Mouse (Mus musculus): Measurements from ENCODE around the gene Sirt6.

Sirt6 gene

DNA sequence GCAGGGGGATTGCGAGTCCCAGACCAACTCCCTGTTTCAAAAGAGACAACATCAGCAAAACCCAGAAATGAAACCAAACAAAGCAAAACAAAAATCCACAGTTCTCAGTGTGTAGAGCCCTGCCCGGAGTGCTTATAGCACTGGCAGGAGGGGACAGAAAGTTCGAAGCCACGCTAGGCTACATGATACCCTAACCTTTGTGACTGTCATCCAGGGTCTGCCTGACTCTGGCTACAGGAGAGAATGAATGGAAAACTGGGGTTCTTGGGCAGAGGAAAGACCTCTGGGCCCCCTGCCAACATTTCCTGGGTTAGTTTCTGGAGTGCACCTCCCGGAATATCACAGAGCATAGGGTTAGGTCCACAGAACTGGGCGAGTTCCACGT, 231 bp upstream of the Sirt6 start:
- in situ Hi-C loops (cut with MboI; ENCODE audit: unreplicated experiment in 2 of 2): loop anchor here in 1 of 2 experiments (25.0 kb wide), 1 partner anchor 984 kb away; the partner anchor contains the start of gene 1190007I07Rik

DNA sequence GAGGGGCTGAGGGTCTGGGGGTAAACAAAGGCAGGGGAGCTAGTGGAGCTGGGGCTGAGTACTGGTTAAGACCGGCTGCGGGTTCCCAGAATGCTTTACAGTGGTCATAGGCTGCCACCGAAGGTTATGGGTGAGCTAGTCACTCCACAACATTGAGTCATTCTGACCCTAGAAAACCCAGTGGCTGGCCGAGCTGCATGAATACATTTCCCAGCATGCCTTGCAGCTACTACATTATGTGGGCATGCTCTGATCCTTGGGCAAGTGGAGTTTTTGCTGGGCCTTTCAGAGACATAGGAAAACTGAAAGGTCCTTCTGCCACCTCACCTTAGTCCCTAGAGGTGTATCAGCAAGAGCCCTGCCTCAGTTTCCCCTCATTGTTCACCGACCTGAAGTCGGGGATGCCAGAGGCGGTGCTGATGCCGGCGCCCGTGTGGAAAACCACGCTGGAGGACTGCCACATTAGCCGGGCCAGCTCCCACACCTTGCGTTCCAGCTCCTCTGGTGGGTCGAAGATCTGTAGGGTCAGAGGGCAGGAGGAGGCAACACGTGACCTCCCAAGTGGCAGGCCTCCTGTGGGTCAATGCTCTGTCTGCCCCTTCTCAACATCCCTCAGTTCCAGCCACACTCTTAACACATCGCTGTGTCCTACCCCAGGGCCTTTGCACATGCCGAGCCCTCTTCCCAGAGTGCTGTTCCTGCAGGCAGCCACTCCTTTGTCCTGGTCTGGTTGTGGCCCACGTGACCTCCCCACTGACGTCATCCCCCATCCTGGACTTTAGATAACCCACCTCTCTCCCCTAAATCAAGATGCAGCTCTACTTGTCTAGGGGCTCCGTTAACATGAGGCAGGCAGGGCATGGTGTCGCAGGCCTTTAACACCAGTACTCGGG, 1.2 kb downstream of the Sirt6 start:
- in situ Hi-C loops (cut with MboI; ENCODE audit: unreplicated experiment in 2 of 2): loop anchor here in 1 of 2 experiments (25.0 kb wide), 1 partner anchor 986 kb away; the partner anchor contains the start of gene 1190007I07Rik

DNA sequence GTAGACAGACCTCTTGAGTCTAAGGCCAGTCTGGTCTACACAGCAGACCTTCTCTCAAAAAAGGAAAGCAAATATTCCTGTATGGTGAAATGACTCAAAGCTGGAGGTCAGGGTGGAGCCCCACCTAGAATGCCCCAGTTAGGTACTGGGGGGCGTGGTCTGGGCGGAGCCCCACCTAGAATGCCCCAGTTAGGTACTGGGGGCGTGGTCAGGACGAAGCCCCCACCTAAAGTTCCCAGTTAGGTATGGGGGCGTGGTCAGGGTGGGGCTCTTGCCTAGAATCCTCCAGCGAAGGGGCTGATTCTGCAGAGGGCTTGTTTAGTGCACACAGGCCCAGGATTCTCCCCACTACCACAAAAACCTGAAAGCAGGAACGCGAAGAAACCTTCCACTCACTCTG, 4.2 kb downstream of the Sirt6 start:
- in situ Hi-C loops (cut with MboI; ENCODE audit: unreplicated experiment in 2 of 2): loop anchor here in 1 of 2 experiments (5.0 kb wide), 1 partner anchor 544 kb away; no protein-coding TSS in a partner anchor

DNA sequence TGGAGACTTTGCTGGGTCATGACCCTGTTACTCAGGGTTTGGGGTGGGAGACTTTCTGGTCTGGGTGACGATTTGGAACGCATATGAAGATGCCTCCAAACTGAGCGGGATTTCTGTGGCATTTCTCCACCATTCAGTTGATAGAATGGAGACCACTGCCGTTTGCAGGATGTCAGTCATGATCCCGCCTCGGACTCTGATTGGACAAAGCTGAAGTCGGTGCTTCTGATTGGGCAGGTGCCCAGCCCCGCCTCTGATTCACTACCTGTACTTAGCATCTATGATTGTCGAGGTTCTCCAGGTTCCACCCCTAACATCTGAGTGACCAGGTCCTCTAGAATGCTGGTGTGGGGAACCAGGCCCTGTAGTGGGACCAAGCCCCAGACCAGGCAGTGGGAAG, 6.8 kb downstream of the Sirt6 start:
- in situ Hi-C loops (cut with MboI; ENCODE audit: unreplicated experiment in 2 of 2): loop anchor here in 1 of 2 experiments (5.0 kb wide), 1 partner anchor 547 kb away; no protein-coding TSS in a partner anchor

DNA sequence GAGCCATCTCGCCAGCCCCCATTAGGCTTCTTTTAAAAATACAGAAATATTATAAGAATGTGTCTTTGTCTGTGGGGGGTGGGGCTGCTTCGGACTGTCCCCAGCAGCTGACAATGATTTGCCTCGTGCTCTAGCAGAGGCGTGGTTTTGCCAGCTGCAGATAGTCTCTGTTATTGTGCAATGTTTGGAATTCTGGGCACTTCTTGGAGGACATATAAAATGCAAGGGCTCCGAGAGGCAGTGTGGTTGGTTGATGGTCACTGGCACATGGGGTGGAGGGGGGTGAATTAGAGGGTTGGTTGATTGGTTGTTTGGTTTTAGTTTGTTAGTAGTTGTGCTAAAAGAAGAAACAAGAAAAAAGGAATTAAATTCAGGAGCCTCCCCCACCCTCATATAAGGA, 7.6 kb downstream of the Sirt6 start:
- in situ Hi-C loops (cut with MboI; ENCODE audit: unreplicated experiment in 2 of 2): loop anchor here in 1 of 2 experiments (5.0 kb wide), 1 partner anchor 547 kb away; no protein-coding TSS in a partner anchor

DNA sequence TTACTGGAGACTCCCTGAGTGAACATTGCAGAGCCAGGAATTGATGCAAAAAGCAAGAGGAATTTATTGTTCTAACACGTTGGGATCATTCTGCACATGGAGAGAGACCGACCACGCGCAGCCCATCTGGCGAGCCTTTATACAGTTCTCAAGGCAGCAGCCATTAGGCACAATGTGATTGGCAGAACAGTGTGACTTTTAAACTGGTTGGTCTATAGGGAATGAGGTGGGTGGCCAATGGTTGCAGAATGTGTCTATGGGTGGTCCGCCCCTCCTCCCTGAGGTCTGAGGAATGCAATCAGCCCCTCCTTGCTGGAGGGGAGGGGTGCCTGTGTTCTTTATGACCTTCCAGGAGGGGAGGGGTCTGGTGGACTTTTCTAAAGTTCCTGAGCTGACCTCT, 12.1 kb downstream of the Sirt6 start:
- in situ Hi-C loops (cut with MboI; ENCODE audit: unreplicated experiment in 2 of 2): no loop called here

DNA sequence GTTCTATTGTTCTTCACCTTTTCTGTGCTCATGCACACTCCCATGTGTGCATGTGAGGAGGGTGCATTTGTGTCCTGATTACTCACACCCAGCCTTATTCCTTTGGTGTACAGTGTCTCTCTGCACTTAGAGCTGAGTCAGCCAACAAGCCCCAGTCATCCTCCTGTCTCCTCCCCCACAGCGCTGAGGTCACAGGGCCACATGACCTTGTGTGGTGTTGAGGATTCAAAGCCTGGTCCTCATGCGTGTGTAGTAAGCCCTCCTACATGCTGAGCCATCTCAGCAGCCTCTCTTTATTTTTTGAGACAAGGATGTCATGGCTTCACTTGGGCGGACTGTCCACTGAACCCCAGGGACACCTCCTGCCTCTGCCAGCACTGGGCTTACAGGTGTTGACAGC, 14.8 kb downstream of the Sirt6 start:
- in situ Hi-C loops (cut with MboI; ENCODE audit: unreplicated experiment in 2 of 2): no loop called here

DNA sequence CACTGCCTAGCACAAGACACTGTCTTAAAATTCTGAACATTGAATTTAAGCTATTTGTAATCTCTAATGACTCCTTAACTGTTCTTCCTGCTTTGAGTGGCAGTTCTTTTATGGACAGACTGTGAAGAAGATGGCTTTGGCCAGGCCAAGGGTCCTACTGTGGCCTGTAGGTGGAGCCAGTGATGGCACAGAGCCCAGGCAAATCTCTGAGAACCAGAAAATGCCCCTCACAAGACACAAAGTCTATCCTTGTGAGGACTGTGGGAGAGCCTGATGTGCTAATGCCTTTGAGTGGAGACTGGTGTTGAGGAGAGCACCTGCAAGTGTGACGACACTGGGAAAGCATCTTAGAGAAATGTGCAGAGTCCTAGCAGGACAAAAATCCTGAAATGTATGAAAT, 19.3 kb downstream of the Sirt6 start:
- in situ Hi-C loops (cut with MboI; ENCODE audit: unreplicated experiment in 2 of 2): loop anchor here in 1 of 2 experiments (5.0 kb wide), 2 partner anchors 111 to 559 kb away; partner anchors contain the start of gene Ncln

DNA sequence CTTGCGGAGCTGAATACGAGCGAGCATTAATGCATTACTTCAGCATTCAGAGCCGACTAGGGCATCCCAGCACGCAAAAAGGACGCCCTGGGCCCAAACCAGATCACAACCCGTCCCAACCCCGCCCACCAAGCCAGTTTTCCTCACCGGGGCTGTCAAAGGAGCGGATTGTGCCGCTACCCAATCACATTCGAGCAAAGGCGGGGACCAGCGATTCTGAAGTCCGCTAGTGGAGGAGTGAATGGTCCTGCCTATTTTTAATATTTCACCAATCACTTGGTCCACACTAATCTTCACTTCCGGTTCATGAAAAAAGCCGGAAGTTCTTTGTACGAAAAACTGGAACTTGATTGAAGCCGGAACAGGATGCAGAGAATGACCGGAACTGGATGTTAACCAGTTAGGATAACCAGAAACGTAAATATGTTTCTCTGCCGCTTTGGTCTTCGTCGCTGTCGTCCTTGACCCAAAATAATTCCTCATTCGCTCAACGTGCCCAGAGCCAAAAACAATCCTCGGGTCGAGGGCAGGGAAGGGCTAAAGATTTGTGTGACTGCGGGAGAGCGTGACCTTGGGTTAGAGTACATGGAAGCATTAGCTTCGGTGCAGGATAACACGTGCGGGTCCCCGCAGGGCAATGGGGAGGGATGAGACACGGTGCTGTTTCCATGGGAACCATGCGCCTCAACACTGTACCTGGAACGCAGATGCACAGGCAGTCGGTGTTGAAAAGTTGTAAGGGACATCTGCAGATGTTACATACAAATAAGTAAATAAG, 21.4 kb downstream of the Sirt6 start, which contains the start of gene BC025920:
Gene BC025920, plus strand, starts transcription at position 297 of the 778 bp plus-strand sequence.
- in situ Hi-C loops (cut with MboI; ENCODE audit: unreplicated experiment in 2 of 2): loop anchor here in 1 of 2 experiments (5.0 kb wide), 2 partner anchors 109 to 561 kb away; partner anchors contain the start of gene Ncln

DNA sequence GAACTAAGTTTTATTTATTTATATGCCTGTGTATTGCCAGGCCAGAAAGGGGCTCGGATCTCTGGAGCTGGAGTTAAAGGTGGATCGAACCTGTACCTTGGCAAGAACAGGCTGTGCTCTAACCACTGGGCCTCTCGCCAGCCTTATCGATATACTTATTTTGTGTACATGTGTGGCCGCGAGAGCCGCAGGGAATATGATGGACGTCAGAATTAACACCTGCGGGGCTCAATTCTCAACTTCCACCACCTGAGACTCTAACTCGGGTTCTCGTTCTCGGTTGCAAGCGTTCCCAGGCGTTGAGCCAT, 22.0 kb downstream of the Sirt6 start:
- in situ Hi-C loops (cut with MboI; ENCODE audit: unreplicated experiment in 2 of 2): loop anchor here in 1 of 2 experiments (5.0 kb wide), 2 partner anchors 108 to 562 kb away; partner anchors contain the start of gene Ncln

DNA sequence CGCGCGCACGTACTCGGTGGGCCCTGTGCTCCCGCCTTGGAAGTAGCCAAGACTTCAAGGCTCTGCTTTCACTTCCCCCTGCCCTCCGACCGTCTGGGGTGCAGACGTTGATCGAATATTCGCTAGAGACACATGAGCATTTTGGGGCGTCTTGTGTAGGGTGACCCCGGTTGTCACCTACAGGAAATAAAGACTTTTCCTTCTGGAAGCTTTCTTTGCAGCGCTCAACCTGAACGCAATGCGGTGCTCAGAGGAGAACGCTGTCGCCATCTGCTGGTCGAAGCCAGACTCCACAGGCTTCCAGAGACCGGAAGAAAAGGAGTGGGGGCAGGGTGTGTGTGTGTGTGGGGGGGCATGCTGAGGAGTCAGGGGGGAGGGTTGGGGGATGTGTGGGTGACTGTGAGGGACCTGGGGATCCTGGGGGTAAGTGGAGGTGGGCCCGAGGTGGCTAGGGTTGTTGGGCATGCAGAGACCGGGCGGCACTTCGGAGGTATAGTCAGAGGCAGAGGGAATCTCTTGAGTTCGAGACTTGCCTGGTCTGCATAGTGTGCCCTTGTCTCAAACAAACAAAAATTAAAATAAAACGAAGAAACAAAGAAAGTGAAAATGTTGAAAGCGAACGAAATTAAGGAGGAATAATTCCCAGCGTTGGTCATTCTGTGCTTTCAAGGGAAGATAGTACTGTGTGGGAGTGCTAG, 22.5 kb downstream of the Sirt6 start:
- in situ Hi-C loops (cut with MboI; ENCODE audit: unreplicated experiment in 2 of 2): loop anchor here (5.0 kb wide), 3 partner anchors 43 to 562 kb away; partner anchors contain the start of gene Ncln (in 1 of the 2)

DNA sequence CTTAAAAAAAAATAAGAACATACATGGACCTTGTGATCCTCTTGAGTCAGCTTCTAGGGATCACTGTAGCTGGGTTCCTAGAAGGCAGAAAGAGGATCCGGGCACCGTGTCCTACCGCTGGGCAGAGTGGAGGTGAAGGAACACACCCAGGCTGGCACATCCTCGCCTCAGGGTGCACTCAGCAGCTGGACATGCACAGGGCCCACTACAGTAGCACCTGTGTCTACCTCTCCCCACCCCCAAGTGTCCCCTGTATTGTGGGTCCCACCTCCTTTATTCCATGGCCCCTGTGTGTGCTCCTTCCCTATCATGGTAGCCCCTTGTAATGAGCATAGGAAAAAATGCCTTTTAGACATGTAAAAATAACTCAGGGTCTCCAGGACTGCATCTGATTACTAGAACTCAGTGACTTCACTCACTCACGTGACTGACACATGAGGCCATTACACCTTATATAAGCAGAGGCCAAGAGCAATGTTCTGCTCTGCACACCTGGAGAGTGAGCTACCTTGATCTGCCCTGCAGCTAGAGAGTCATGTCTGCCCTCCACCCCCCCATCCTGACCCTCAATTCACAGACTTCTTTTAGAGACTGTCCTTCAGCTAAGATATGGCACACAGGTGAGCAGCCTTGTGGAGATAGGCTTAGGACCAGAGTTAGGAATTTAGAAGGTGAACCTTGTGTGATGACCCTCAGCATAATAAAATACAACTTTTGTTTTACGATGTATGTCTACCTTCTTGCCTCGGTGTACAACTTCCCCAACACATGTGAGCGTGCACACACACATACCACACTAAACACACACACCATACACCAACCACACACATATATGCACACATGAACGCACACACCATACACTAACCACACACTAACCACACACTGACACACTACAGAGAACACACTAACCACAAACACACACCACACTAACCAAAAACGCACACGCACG, 23.3 kb downstream of the Sirt6 start:
- in situ Hi-C loops (cut with MboI; ENCODE audit: unreplicated experiment in 2 of 2): loop anchor here (5.0 kb wide), 1 partner anchor 42 kb away; no protein-coding TSS in a partner anchor

DNA sequence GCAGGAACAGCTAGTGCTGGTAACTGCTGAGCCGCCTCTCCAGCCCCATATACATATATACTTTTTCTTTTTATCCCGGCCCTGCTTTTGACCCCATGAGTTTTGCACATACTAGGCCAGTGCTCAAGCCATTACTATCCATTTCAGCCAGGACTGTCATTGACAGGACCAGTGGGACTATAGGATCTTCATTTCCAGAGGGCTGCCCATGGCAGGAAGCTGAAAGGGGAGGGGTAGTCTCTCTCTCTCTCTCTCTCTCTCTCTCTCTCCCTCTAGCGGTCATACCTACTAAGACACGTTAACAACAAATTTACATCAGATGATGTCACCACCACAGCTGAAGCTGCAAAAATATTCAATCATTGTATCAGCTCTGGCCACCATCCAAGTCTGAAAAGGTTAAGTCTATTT, 24.9 kb downstream of the Sirt6 start:
- in situ Hi-C loops (cut with MboI; ENCODE audit: unreplicated experiment in 2 of 2): loop anchor here (5.0 kb wide), 1 partner anchor 40 kb away; no protein-coding TSS in a partner anchor

DNA sequence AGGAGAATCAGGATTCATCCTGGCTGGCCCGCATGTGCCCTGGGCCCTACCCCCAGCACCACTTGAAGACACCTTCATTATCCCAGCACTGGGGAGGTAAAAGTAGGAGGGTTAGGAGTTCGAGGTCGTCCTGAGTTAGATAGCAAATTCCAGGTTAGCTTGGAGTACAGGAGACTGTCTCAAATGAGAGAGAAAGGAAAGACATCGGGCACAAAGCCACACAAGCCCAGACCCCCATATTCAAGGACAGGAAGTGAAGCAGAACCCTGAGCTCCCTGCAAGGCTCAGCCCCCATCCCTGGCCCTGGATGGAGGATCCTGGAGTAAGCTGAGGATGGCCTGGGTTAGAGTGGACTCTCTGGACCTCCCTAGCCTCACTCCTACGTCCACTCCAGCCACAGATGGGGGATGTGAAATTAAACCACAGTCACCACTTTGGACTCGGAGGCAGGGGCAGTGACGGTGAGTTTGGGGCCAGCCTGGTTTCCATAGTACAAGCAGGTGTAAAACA, 26.1 kb downstream of the Sirt6 start:
- in situ Hi-C loops (cut with MboI; ENCODE audit: unreplicated experiment in 2 of 2): loop anchor here (5.0 kb wide), 1 partner anchor 39 kb away; no protein-coding TSS in a partner anchor

DNA sequence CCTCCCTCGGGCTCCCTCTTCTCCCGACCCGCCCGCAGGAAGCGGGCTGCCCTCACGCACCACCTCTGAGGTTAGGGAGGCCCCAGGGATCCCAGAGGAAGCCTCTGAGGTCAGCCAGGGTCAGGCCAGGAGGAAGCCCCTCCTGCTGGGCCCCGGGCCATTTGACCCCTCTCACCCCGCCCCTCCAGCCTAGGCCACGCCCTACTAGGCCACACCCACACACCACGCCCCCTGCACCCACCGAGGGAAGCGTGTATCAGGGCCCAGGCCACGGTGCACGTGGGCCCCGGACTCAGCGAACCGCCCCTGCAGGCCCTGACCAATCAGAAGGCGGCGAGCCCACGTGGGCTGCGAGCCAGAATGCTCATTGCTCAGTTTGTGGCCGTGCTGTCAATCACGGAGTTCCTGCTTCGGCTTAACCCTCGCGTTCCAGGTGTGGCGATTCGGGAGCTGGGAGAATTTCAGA, 26.8 kb downstream of the Sirt6 start, which contains the start of gene Tle6:
Gene Tle6, minus strand, starts transcription at position 336 of the 466 bp plus-strand sequence.
- in situ Hi-C loops (cut with MboI; ENCODE audit: unreplicated experiment in 2 of 2): loop anchor here (5.0 kb wide), 1 partner anchor 38 kb away; no protein-coding TSS in a partner anchor

DNA sequence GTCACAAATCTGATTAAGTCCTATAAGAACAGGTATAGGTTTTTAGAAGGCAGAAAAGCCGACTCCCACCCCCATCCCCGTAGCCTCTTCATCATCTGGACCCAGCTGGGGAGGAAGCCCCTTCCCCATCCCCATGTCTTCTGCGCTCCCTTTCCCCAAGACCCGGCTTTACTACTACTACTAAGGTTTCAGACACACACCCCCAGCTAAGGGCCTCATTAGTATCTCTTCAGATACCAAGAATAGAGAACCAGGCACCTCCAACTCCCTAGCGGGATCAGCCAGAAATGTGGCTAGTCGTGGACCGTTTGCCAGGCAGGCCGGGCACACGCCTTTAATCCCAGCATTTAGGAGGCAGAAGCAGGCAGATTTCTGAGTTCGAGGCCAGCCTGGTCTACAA, 27.5 kb downstream of the Sirt6 start:
- in situ Hi-C loops (cut with MboI; ENCODE audit: unreplicated experiment in 2 of 2): loop anchor here (5.0 kb wide), 1 partner anchor 38 kb away; no protein-coding TSS in a partner anchor

DNA sequence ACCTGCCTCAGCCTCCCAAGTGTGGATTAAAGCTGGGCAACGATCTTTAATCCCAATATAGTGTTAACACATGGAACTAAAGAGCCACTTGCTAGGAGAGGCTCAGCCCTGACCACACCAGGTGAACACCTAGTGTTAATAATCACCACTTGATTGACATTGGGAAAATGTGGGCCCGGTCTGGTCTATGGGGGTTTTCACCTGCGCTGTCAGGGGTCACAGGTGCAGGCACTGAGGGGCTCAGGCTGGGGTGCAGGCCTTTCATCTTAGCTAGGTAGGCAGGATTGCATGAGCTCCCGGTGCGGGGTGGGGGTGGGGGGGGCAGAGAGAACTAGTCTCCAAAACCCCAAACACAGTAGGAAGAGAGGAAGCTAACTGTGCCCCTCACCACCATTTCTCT, 28.0 kb downstream of the Sirt6 start:
- in situ Hi-C loops (cut with MboI; ENCODE audit: unreplicated experiment in 2 of 2): loop anchor here (5.0 kb wide), 1 partner anchor 37 kb away; no protein-coding TSS in a partner anchor

DNA sequence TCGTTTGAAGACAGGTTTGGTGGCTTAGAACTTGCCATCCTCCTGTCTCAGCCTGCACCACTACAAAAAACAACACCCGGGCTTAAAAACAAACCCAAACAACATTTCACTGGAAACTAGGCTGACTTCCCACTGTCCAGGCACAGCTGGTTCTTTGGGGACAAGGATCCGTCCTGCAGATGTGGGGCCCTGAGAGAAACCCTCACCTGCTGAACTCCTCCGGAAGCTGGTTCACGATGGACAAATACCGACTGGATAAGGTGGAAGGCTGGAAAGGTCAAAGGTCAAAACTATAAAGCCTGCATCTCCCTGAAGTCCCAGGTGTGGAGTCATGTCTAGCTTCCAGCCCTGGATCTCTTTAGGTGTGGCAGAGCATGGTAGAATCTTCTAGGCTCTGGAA, 28.7 kb downstream of the Sirt6 start:
- in situ Hi-C loops (cut with MboI; ENCODE audit: unreplicated experiment in 2 of 2): no loop called here

Measured in v-Abl transformed pro-B cells (cell line).